Mouse (Mus musculus): Measurements from ENCODE around the gene Nes.

The Nes gene

GRCm38 (mm10) chr3:87982836-87983601 is 12.1 kb downstream of the Nes start:
- no peak for DNase-seq (ENCODE audit: low spot score in 2 of 2)

DNA sequence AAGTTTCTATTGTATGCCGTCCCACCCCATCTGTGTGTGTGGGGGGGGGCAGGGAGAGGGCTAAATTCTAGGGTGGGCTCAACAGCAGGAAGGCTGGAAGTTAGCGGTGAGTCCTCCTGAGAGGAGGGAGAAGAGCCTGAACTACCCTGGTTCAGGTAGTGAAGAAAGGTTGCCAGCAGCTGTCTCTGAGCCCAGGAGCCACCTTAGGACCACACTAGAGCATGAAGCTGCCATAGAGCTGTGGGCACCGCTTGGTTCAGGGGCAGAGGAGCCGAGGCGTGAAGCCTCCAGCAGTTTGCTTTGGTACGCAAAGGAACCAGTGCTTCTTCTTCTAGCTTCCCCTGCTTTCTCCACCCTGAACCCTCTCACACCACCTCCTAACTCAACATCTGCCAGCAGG is 12.7 kb downstream of the Nes start:
- DNase-seq (ENCODE audit: low spot score in 2 of 2): no peak

GRCm38 (mm10) chr3:87984094-87984493 is 13.2 kb downstream of the Nes start:
- no peak for DNase-seq (ENCODE audit: low spot score in 2 of 2)

GRCm38 (mm10) chr3:87985505-87986320 is 14.8 kb downstream of the Nes start:
- no peak for DNase-seq (ENCODE audit: low spot score in 2 of 2)

- peak; percentile 92 to 99 for DNase-seq (ENCODE audit: low spot score in 2 of 2)
These were observed 16.0 kb downstream of the Nes start for GRCm38 (mm10) chr3:87986868-87987267.

DNA sequence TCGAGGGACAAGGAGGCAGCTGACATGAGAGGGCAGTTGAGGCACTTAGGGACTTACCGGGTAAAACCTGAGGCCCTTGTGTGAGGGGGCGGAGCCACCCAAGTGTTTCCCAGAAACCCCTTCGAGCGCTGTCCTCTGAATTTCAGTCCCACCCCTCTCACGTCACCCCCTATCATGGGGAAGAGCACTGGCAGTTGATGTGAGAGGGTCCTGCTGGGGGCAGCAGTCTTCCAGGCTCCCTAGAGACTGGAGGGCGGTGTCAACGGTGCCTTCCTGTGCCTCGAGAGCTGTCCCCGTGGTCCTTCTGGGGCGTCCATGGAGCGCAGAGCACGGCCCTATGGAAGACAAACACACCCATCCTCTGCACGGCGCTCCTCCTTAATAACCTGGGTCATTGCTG is 16.8 kb downstream of the Nes start:
- DNase-seq (ENCODE audit: low spot score in 2 of 2): no peak

GRCm38 (mm10) chr3:87988068-87988467 is 17.2 kb downstream of the Nes start:
- DNase-seq (ENCODE audit: low spot score in 2 of 2): no peak

DNA sequence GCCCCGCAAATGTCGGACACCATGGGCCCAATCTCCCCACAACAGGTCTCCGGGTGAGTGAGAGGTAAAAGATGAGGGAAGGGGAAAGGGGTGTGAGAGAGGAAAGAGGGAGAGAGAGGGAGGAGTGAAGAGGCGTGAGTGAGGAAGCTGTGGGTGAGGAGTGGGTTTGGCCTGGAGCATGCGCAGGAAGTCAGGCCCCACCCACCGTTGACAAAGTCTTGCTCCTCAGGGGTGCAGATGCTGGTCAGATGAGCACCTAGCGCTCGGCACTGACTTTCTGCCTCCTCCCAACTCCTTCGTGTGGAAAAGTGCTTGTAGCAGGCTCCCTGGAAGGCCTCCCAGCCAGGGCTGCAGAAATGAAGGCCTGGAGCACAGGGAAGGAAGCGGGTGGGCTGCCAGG is 19.1 kb downstream of the Nes start:
- DNase-seq (ENCODE audit: low spot score in 2 of 2): no peak

DNA sequence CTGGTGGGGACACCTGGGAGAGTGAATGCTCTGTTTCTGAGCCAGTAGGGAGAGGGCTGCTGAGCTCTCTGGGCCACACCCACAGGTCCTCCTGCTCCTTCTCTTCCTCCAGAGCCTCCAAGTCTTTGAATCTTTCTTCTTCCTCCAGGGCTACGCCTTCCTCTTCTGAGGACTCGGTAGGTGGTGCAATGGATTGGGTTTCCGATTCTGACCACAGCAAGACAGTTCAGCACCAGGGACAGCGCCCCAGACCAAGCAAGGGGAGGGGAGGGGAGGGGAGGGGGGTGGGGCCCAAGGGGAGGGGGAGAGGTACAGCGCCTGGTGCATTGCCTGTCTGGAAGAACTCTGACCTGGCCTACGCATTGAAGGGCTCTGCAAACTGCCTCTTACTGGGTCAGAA is 22.6 kb downstream of the Nes start:
- DNase-seq (ENCODE audit: low spot score in 2 of 2): no peak

GRCm38 (mm10) chr3:87995331-87995730 is 24.5 kb downstream of the Nes start:
- DNase-seq (ENCODE audit: low spot score in 2 of 2): no peak

- no peak for DNase-seq (ENCODE audit: low spot score in 2 of 2)
These were observed 25.5 kb downstream of the Nes start for GRCm38 (mm10) chr3:87996401-87996800.

DNA sequence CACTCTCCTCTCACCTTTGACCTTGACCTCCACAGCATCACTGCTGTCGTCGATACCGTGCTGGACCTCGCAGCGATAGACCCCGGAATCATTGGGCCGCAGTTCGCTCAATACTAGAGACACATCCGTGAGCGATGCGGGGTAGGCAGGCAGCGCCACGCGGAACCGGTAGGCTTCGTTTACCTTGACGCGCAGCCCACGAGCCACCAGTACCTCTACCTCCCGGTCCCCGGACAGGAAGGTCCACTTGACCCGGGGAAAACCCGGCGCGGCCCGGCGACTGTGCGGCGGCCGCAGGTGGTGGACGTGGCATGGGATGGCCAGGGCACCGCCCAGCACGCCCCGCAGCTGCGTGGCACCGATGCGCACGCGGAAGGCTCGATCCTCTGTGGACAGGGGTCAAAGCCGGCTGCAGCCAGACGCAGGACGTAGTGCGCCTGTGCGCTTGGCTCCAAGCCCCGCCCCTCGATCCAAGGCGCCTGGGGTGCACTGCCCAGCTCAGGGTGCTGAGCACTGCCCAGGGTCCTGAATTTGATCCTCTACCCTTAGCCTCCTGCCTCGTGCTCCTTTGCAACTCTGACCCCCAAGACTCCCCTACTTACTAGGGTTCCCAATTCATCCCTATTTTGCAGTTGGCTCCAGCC is 26.2 kb downstream of the Nes start:
- no peak for DNase-seq (ENCODE audit: low spot score in 2 of 2)

- DNase-seq (ENCODE audit: low spot score in 2 of 2): no peak
These were observed 27.9 kb downstream of the Nes start for GRCm38 (mm10) chr3:87998747-87999146.

DNA sequence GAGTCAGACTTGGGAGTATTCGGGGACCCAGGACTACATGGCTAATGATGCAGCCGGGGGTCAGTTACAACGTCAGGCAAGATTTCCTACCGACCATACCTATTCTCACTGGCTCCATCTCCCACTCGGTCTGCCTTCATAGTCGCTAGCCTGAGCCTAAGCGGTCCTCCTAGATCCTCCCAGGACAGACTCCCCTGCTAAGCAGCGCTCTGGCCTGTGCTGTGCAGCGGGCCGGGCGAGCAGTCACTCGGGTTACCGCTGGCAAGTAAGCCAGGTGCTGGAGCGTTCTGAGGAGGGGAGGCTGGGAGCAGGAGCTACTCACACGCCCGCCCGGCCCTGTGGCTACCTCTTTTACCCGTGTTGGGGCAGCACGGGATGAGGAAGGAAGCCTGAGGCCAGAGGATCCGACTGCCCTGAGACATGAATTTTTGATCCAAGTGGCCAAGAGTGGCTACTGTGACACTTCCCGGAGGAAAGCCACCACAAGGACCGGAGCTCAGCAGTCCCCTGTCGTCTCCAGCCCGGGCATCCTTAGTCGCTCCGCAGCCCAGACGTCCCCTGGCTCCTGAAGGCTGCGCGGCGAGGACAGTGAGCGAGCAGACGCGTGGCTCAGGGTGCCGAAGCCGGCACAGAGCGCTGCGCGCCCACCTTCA is 28.5 kb downstream of the Nes start:
- no peak for DNase-seq (ENCODE audit: low spot score in 2 of 2)

DNA sequence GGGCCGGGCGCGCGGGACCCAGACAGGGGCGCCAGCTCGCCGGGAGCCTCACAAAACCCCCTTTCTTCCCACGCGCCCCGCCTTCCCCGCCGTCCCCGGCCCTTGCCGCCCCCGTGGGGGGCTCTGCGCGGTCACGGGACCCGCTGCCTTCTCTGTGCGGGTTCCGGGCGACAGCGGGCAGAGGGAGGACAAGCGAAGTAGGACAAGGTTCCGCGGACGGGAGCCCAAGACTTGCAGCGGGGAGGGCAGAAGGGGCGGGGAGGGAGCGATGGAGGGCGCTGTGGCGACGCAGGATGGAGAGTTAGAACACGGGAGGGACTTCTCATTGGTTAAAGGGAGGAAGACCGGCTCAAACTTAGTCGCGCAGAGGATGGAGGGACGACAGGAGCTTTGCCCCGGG is 29.3 kb downstream of the Nes start, which contains the start of gene Bcan:
TSS of gene Bcan (minus strand) at position 50 of the 400 bp plus-strand sequence.
- no peak for DNase-seq (ENCODE audit: low spot score in 2 of 2)

DNA sequence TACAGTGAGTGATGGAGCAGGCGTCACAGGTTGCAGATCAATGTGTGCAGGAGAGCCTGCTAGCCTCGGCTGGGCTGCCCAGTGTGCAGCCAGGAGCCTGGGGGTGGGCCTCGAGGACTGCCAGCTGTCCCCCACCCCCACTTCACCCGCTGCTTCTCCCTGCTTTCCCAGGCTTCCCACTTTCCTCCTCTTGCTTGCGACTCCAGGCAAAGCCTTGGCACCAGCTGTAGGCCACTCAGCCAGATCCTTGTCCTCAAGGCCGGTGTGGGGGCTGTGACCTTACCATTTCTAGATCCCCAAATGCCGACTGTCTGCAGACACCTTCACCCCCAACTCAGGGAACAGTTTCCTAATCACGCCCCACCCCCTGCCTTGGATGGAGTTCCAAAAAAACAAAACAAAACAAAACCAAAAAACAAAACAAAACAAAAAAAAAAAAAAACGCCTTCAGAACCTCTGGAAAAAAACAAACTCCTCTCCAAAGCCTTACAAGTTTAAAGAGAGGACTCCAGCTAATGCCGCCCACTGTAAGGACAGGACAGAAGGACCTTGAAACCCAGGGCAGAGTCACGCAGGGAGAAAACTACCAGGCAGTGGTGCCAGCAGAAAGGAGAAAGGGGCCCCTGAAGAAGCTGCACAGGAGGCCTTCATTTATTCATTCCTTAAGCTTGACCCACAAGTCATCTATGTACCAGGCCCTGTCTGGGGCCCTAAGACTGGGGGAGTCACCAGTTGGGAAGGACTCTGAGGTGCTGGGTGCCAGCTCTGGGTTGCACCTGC is 30.1 kb downstream of the Nes start:
- DNase-seq (ENCODE audit: low spot score in 2 of 2): no peak

DNA sequence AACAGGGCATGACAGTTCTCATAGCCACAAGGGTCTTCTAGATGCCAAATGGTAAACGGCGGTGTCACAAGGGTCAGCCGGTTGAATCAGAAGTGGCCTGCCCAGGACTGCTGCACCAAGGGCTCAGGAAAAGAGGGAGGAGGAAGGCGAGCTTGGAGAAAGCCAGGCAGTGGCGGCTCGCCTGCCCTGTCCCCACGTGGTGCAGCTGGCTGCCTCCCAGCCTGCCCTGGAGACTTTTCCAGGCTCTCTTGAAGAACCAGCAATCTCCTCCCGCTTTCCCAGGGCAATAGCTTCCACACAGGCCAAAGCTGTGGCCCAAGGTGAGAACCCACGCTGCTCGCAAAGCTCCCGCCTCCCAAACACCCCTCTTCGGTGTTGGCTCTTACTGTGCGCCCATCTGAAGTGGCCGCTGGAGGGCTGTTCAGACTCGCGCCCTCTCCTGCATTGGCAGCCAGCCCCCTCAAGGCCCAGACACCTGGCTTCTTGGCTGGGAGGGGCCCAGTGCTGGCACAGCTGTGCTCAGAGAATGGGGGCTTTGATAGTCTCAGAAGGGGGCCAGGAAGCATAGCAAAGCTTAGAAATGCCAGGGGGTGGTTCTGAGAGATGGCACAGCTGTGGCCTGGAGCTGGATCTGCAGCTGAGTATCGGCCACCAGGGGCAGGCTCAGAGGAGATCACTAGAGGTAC is 31.6 kb downstream of the Nes start:
- DNase-seq (ENCODE audit: low spot score in 2 of 2): no peak

- no peak for DNase-seq (ENCODE audit: low spot score in 2 of 2)
These were observed 35.2 kb downstream of the Nes start for GRCm38 (mm10) chr3:88005822-88006786.

DNA sequence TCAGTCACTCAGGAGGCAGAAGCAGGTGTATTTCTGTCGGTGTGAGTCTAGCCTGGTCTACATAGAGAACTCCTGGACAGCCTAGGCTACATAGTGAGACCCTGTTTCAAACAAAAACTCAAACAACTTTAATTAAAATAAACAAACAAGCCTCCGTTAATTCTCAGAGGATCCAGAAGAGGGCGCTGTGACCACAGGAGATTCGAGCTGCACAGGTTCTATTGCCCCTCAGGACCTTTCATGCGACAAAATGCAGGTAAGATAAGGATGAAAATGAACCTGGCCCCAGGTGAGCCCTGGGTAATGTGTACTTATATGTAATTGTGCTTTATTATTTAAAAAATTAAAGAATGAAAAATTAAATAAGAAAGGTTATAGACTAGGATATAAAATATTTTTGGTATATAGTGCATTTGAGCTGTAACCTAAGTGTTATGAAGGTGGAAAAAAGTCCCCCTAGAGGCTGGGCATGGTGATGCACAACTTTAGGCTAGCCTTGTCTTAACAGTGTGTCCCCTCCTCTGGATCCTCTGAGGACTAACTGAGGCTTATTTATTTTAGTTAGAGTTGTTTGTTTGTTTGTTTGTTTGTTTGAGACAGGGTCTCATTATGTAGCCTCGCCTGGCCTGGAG is 39.9 kb downstream of the Nes start:
- no peak for DNase-seq (ENCODE audit: low spot score in 2 of 2)
